Mouse (Mus musculus): ENCODE results near the gene Mapk8ip3.

GRCm38 (mm10) chr17:24913984-24914383, 22.8 kb downstream of the Mapk8ip3 start:
- TF ChIP-seq CTCF (IDR thresholded peaks at IDR 0.05; ENCODE audit: control insufficient read depth, insufficient read depth, insufficient replicate concordance, low read depth, low read length): no peak
- no peak for TF ChIP-seq POLR2A (IDR thresholded peaks at IDR 0.05; ENCODE audit: control insufficient read depth, low read depth, low read length)

Measured in testis, adult 2 months (tissue).